Mouse (Mus musculus): ENCODE measurements around the gene Wbp2. TPM values are rescaled to one million over a fixed set of nuclear protein-coding genes. Genes with fewer than 3 reads are reported as not detected.

Gene Wbp2
- polyA plus RNA-seq, 1 experiment = 156 TPM

GRCm38 (mm10) chr11:116036671-116037070 lies 50.1 kb downstream of the Wbp2 start:
- H3K36me3 ChIP-seq (ENCODE audit: control insufficient read depth, insufficient read depth) = peaks cover 11% of the 10 kb centered on the region
- TF ChIP-seq MYOG (IDR thresholded peaks at IDR 0.05; ENCODE audit: control insufficient read depth in 1 of 3, insufficient read depth in 1 of 3, insufficient read length in 2 of 3, low read depth in 2 of 3) (no peak), TCF12 (IDR thresholded peaks at IDR 0.05; ENCODE audit: insufficient read depth, poor library complexity, severe bottlenecking) (no peak), CEBPB (IDR thresholded peaks at IDR 0.05; ENCODE audit: insufficient read depth, poor library complexity, severe bottlenecking) (no peak), USF1 (IDR thresholded peaks at IDR 0.05; ENCODE audit: low read depth) (no peak), SRF (IDR thresholded peaks at IDR 0.05; ENCODE audit: control insufficient read depth, insufficient read length, low read depth) (no peak), POLR2AphosphoS2 (IDR thresholded peaks at IDR 0.05; ENCODE audit: insufficient read length, low read depth) (no peak), REST (IDR thresholded peaks at IDR 0.05; ENCODE audit: insufficient read depth, insufficient read length) (no peak), E2F4 (IDR thresholded peaks at IDR 0.05; ENCODE audit: insufficient read depth) (no peak), MAX (IDR thresholded peaks at IDR 0.05; ENCODE audit: low read depth) (no peak), MYOD1 (IDR thresholded peaks at IDR 0.05; ENCODE audit: control insufficient read depth in 1 of 3, insufficient read length in 2 of 3, low read depth in 2 of 3) (no peak), POLR2A (IDR thresholded peaks at IDR 0.05; ENCODE audit: insufficient read length, low read depth) (no peak), TCF3 (IDR thresholded peaks at IDR 0.05; ENCODE audit: insufficient read length, low read depth) (no peak)
- H3K79me2 ChIP-seq (ENCODE audit: control insufficient read depth, insufficient read depth) = peaks cover 90% of the 10 kb centered on the region

GRCm38 (mm10) chr11:116034584-116034983 lies 52.2 kb downstream of the Wbp2 start:
- H3K79me2 ChIP-seq (ENCODE audit: control insufficient read depth, insufficient read depth) = peaks cover 90% of the 10 kb centered on the region
- H3K4me2 ChIP-seq (ENCODE audit: low read depth) = no peak overlapping the region
- peaks cover 6% of the 10 kb centered on the region for H3K36me3 ChIP-seq (ENCODE audit: control insufficient read depth, insufficient read depth)
- H3K4me3 ChIP-seq = no peak overlapping the region
- no peaks in the 10 kb centered on the region for H3K27me3 ChIP-seq (ENCODE audit: control insufficient read depth, insufficient read depth, insufficient read length)
- no peak for TF ChIP-seq E2F4 (IDR thresholded peaks at IDR 0.05; ENCODE audit: insufficient read depth)
- no peak for TF ChIP-seq MYOG (IDR thresholded peaks at IDR 0.05; ENCODE audit: control insufficient read depth in 1 of 3, insufficient read depth in 1 of 3, insufficient read length in 2 of 3, low read depth in 2 of 3)
- no peak for TF ChIP-seq CEBPB (IDR thresholded peaks at IDR 0.05; ENCODE audit: insufficient read depth, poor library complexity, severe bottlenecking)
- no peak for TF ChIP-seq POLR2AphosphoS2 (IDR thresholded peaks at IDR 0.05; ENCODE audit: insufficient read length, low read depth)
- TF ChIP-seq MAX (IDR thresholded peaks at IDR 0.05; ENCODE audit: low read depth) = no peak
- no peak for TF ChIP-seq TCF3 (IDR thresholded peaks at IDR 0.05; ENCODE audit: insufficient read length, low read depth)
- no peak for TF ChIP-seq POLR2A (IDR thresholded peaks at IDR 0.05; ENCODE audit: insufficient read length, low read depth)
- H3ac ChIP-seq (ENCODE audit: control insufficient read depth, insufficient read length) = no peak overlapping the region

More at GRCm38 (mm10) chr11:116036671-116037070, 50.1 kb downstream of the Wbp2 start:
- no peak overlapping the region for H3ac ChIP-seq (ENCODE audit: control insufficient read depth, insufficient read length)
- no peaks in the 10 kb centered on the region for H3K27me3 ChIP-seq (ENCODE audit: control insufficient read depth, insufficient read depth, insufficient read length)
- no peak overlapping the region for H3K4me2 ChIP-seq (ENCODE audit: low read depth)
- H3K4me3 ChIP-seq = no peak overlapping the region

DNA sequence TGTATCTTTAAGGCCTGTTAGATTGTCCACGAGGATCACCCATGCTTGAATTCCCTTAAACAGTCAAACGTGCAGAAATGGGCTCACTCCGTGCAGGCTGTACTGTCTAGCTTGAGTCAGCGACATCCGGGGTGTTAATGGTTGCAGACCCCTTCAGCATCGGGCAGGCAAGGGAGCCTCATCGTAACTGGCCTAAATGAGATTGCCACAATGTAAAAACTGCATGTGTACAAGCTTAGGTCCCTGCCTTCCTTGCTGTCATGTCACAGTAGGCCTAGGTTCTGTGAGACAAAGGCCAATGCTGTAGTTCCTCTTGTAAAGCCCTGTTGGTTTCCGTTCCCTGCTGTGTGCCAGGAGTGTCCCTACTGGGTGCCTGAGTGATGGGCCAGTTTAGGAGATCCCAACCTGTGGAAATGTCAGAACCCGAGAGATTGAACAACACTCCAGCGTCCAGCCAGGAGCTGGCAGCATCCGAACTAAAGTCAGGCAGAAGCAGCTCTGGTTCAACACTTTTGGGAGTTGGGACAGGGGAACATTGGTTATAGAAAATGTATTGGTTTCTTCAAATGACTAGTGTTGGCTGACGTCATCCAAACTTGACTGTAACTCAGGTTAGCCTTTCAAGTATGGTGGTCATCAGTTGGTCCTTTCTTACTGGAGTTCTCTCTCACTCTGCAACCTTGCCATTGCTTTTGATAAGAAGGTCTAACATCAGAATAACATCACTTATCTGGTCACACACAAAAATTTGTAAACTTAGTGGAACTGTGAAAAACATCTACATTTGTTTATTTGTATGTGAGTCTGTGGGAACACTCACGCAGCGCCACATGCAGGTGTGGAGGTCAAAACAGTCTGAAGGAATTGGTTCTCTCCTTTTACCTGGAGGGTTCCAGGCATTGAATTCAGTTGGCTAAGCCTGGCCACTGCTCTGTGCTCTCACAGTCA lies 55.6 kb downstream of the Wbp2 start:
- no peak for TF ChIP-seq CEBPB (IDR thresholded peaks at IDR 0.05; ENCODE audit: insufficient read depth, poor library complexity, severe bottlenecking)
- no peak for TF ChIP-seq REST (IDR thresholded peaks at IDR 0.05; ENCODE audit: insufficient read depth, insufficient read length)
- no peak for TF ChIP-seq MYOG (IDR thresholded peaks at IDR 0.05; ENCODE audit: control insufficient read depth in 1 of 3, insufficient read depth in 1 of 3, insufficient read length in 2 of 3, low read depth in 2 of 3)
- TF ChIP-seq SRF (IDR thresholded peaks at IDR 0.05; ENCODE audit: control insufficient read depth, insufficient read length, low read depth) = no peak
- no peak for TF ChIP-seq TCF3 (IDR thresholded peaks at IDR 0.05; ENCODE audit: insufficient read length, low read depth)
- TF ChIP-seq E2F4 (IDR thresholded peaks at IDR 0.05; ENCODE audit: insufficient read depth) = no peak
- peak; percentile 64 for TF ChIP-seq POLR2AphosphoS2 (IDR thresholded peaks at IDR 0.05; ENCODE audit: insufficient read length, low read depth)
- no peak for TF ChIP-seq TCF12 (IDR thresholded peaks at IDR 0.05; ENCODE audit: insufficient read depth, poor library complexity, severe bottlenecking)
- Histone ChIP-seq H3K79me2 (ENCODE audit: control insufficient read depth, insufficient read depth) (peaks cover 57% of the 10 kb centered on the region), H3K4me2 (ENCODE audit: low read depth) (peak overlapping the region; percentile 94), H3K36me3 (ENCODE audit: control insufficient read depth, insufficient read depth) (no peaks in the 10 kb centered on the region), H3K4me3 (peak overlapping the region; percentile 67), H3K27me3 (ENCODE audit: control insufficient read depth, insufficient read depth, insufficient read length) (no peaks in the 10 kb centered on the region), H3ac (ENCODE audit: control insufficient read depth, insufficient read length) (peak overlapping the region; percentile 65)

GRCm38 (mm10) chr11:116030088-116030897 lies 56.5 kb downstream of the Wbp2 start, which contains the start of gene Unk:
Gene Unk, plus strand, starts transcription at chr11:116030322.
- TF ChIP-seq POLR2A (IDR thresholded peaks at IDR 0.05; ENCODE audit: insufficient read length, low read depth) = peak; percentile 54
- peak; percentile 71 for TF ChIP-seq SRF (IDR thresholded peaks at IDR 0.05; ENCODE audit: control insufficient read depth, insufficient read length, low read depth)
- no peak for TF ChIP-seq POLR2AphosphoS2 (IDR thresholded peaks at IDR 0.05; ENCODE audit: insufficient read length, low read depth)
- TF ChIP-seq MYOD1 (IDR thresholded peaks at IDR 0.05; ENCODE audit: control insufficient read depth in 1 of 3, insufficient read length in 2 of 3, low read depth in 2 of 3) = peak in 1 of 3 experiments; percentile 21
- no peak for TF ChIP-seq TCF3 (IDR thresholded peaks at IDR 0.05; ENCODE audit: insufficient read length, low read depth)
- TF ChIP-seq MYOG (IDR thresholded peaks at IDR 0.05; ENCODE audit: control insufficient read depth in 1 of 3, insufficient read depth in 1 of 3, insufficient read length in 2 of 3, low read depth in 2 of 3) = peak in 1 of 3 experiments; percentile 35
- TF ChIP-seq E2F4 (IDR thresholded peaks at IDR 0.05; ENCODE audit: insufficient read depth) = no peak
- Histone ChIP-seq H3K27me3 (ENCODE audit: control insufficient read depth, insufficient read depth, insufficient read length) (no peaks in the 10 kb centered on the region), H3K4me2 (ENCODE audit: low read depth) (peak within 1 kb of the TSS; percentile 94), H3ac (ENCODE audit: control insufficient read depth, insufficient read length) (peak within 1 kb of the TSS; percentile 65), H3K4me3 (peak within 1 kb of the TSS; percentile 67), H3K36me3 (ENCODE audit: control insufficient read depth, insufficient read depth) (no peaks in the 10 kb centered on the region), H3K79me2 (ENCODE audit: control insufficient read depth, insufficient read depth) (peaks cover 48% of the 10 kb centered on the region)

Measured in myocyte (in vitro differentiated cells).